Mouse (Mus musculus): ENCODE results near the gene Oprm1. TPM values are rescaled to one million over a fixed set of nuclear protein-coding genes. Genes with fewer than 3 reads are reported as not detected.

The Oprm1 gene
- total RNA-seq, 2 experiments from 2014 or later = 4.3 to 6.0 TPM

- DNase-seq (ENCODE audit: low spot score in 2 of 2) = no peak
Measured at GRCm38 (mm10) chr10:6890348-6891009, 132.2 kb downstream of the Oprm1 start.

- no peak for DNase-seq (ENCODE audit: low spot score in 2 of 2)
Measured at GRCm38 (mm10) chr10:6895796-6896195, 137.5 kb downstream of the Oprm1 start.

GRCm38 (mm10) chr10:6896659-6897303 is 138.5 kb downstream of the Oprm1 start:
- no peak for DNase-seq (ENCODE audit: low spot score in 2 of 2)

- no peak for DNase-seq (ENCODE audit: low spot score in 2 of 2)
Measured at GRCm38 (mm10) chr10:6900126-6900525, 141.8 kb downstream of the Oprm1 start.

- no peak for DNase-seq (ENCODE audit: low spot score in 2 of 2)
Measured at GRCm38 (mm10) chr10:6901819-6902393, 143.6 kb downstream of the Oprm1 start.

GRCm38 (mm10) chr10:6909763-6910162 is 151.5 kb downstream of the Oprm1 start:
- no peak for DNase-seq (ENCODE audit: low spot score in 2 of 2)

GRCm38 (mm10) chr10:6915991-6916390 is 157.7 kb downstream of the Oprm1 start:
- no peak for DNase-seq (ENCODE audit: low spot score in 2 of 2)

GRCm38 (mm10) chr10:6916545-6917257 is 158.4 kb downstream of the Oprm1 start:
- peak; percentile 16 to 49 for DNase-seq (ENCODE audit: low spot score in 2 of 2)

GRCm38 (mm10) chr10:6926724-6927123 is 168.4 kb downstream of the Oprm1 start:
- DNase-seq (ENCODE audit: low spot score in 2 of 2) = no peak

- DNase-seq (ENCODE audit: low spot score in 2 of 2) = no peak
Measured at GRCm38 (mm10) chr10:6927600-6928223, 169.4 kb downstream of the Oprm1 start.

- no peak for DNase-seq (ENCODE audit: low spot score in 2 of 2)
Measured at GRCm38 (mm10) chr10:6928905-6929304, 170.6 kb downstream of the Oprm1 start.

GRCm38 (mm10) chr10:6930398-6930797 is 172.1 kb downstream of the Oprm1 start:
- DNase-seq (ENCODE audit: low spot score in 2 of 2) = no peak

- DNase-seq (ENCODE audit: low spot score in 2 of 2) = no peak
Measured at GRCm38 (mm10) chr10:6930889-6931288, 172.6 kb downstream of the Oprm1 start.

- no peak for DNase-seq (ENCODE audit: low spot score in 2 of 2)
Measured at GRCm38 (mm10) chr10:6934776-6935175, 176.5 kb downstream of the Oprm1 start.

- DNase-seq (ENCODE audit: low spot score in 2 of 2) = no peak
Measured at GRCm38 (mm10) chr10:6936671-6937425, 178.5 kb downstream of the Oprm1 start.

- no peak for DNase-seq (ENCODE audit: low spot score in 2 of 2)
Measured at GRCm38 (mm10) chr10:6953115-6953514, 194.8 kb downstream of the Oprm1 start.

- DNase-seq (ENCODE audit: low spot score in 2 of 2) = no peak
Measured at GRCm38 (mm10) chr10:6954533-6954932, 196.2 kb downstream of the Oprm1 start.

GRCm38 (mm10) chr10:6956357-6956756 is 198.1 kb downstream of the Oprm1 start:
- no peak for DNase-seq (ENCODE audit: low spot score in 2 of 2)

GRCm38 (mm10) chr10:6958791-6959190 is 200.5 kb downstream of the Oprm1 start:
- DNase-seq (ENCODE audit: low spot score in 2 of 2) = no peak

GRCm38 (mm10) chr10:6967588-6968242 is 209.4 kb downstream of the Oprm1 start:
- DNase-seq (ENCODE audit: low spot score in 2 of 2) = no peak

Data from layer of hippocampus, postnatal 10 days (tissue).